Mouse (Mus musculus) liver, embryonic 14.5 days (tissue): Measurements from ENCODE around the gene Tex2.

Experiments used
- CTCF ChIP-seq: IDR thresholded peaks from 2 replicates; pipeline ENCODE4 v1.5.1; 2016; ENCODE audit warnings: antibody characterized with exemption, low read depth, control low read depth
- EP300 ChIP-seq: IDR thresholded peaks from 2 replicates; pipeline ENCODE4 v1.6.1; 2016; ENCODE audit warnings: antibody characterized with exemption, low read depth

GRCm38 (mm10) chr11:106579957-106580356 is 33.3 kb downstream of the Tex2 start:
- no peak for TF ChIP-seq CTCF
- no peak for TF ChIP-seq EP300
